Mouse (Mus musculus) urinary bladder, adult 18-20 months (tissue): ENCODE data around the gene Zscan10.

Source experiments
- DNase-seq, 2 experiments: peaks; one replicate each; pipeline ENCODE4 v3.0.0; 2022; ENCODE audit warnings: low spot score in 2 of 2, mixed read lengths in 2 of 2

The Zscan10 gene

DNA sequence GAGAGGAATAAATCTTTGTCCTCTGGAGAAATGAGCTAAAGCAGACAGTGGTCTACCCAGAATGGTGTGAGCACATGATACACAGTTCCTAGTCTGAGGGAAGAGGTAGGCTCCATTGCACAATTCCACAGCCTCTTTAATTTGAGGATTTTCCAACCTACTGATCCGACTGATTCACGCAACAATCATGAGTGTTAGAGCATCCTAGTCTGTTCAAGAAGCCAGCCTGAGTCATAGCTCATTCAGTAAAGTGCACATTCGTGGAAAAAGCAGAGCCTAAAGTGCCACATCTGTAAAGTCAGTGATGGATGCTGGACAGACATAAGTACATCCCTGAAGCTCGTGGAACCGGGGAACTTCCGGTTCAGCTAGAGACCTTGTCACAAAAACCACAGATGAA lies 50.7 kb downstream of the Zscan10 start:
- no peak for DNase-seq

DNA sequence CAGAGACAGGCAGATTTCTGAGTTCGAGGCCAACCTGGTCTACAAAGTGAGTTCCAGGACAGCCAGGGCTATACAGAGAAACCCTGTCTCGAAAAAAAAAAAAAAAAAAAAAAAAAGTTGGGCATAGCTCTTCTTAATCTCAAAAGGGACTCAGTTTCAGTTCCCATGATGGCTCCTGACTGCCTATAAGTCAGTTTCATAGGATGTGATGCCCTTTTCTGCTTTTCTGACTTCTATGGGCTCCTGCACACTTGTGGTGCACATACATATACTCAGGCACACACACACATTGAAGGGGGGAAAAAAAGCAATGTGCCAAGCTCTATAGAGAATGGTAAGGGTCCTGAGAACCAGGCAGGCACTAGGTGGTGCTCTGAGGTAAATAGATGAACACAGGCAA lies 52.7 kb downstream of the Zscan10 start:
- no peak for DNase-seq

DNA sequence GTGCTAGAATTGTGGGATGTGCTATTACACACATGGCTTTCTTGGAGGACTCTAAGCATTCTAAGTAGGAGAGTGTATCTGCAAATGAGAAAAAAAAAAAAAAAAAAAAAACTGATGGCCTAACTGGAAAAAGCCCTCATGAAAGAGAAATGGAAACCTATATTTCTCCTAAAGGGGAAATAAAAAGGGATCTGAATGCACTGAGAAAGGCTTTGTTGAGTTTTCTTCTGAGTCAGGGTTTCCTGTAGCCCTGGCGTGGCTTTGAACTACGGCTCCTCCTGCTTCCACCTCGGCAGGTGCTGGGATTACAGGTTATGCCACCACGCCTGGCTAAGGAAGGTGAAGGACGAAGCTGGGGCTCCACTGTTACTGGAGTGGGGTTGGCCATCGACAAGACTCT lies 53.3 kb downstream of the Zscan10 start:
- no peak for DNase-seq

DNA sequence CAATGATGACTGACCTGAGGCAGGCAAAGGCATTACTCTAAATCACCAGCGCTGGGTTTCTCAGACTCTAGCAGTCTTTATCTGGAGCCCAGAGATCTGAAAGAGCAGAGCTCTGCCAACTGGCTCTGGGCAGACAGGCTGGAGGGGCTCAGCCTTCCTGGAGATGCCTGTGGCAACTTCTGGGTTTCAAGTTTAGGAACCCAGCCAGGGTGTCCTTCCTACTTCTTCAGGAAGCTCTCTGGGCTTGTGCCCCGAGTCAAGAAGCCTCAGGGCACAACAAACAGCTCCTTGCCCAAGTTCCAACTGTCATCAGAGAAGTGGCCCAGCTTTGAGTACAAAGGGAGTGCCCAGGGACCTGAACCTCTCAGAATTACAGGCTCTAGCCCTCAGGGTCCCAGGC lies 53.8 kb downstream of the Zscan10 start:
- no peak for DNase-seq

DNA sequence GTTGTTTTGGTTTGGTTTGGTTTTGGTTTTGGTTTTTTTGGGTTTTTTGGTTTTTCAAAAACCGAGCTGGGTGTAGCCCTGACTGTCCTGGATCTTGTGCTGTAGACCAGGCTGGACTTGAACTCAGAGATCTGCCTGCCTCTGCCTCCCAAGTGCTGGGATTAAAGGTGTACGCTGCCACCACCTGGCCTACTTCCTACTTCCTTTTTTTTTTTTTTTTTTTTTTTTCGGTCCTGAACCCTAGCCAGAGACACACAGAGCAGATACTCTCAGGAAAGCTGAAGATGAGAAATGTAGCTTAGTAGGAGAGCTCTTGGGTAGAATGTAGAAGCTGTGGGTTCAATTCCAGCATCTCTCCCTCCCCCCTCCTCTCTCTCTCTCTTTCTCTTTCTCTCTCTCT lies 57.8 kb downstream of the Zscan10 start:
- no peak for DNase-seq

DNA sequence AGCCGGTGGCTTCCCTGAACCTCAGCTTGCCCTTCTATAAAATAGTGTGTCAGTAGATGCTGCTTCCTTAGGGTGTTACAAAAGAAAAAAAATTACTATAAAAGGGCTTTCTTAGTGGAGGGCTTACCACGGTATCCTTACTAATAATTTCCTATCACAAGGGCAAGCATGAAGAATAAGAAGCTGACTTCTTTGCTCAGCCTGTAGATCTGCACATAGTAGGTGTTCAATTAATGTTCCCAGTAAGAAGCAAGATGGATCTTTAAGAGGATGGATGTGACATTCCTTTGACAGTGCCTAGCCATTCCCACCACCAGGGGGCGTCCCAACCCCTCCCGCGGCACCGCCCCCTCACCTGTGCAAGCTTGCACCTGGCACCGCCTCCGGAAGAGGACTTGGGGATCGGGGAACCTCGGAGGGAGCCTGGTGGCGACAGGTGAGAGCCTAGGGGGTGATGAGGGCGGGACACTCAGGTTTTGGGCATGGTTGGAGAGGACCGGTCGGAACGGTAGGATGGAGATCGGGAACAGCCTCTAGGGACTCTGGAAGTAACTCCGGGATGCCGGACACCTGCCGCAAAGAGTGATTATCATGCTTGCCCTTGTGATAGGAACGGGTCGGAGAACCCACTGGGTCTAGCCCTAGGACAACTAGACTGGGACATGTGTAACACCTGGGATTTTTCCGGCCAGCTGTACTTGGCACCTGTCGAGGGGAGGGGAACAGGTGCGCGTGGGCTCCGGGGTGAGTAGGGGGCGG lies 59.6 kb downstream of the Zscan10 start, which contains the start of gene Bicdl2:
Bicdl2 (plus strand) TSS at position 390 of the 759 bp plus-strand sequence.
- DNase-seq: peak; percentile 69 to 87
